Mouse (Mus musculus): ENCODE measurements around the gene Strbp. TPM values are rescaled to one million over a fixed set of nuclear protein-coding genes. Genes with fewer than 3 reads are reported as not detected.
"Not testable (repeated sequence)": the region's sequence is repeated elsewhere in the genome, so short reads cannot be mapped to it uniquely, and the experiment has no call there.

The Strbp gene
- polyA plus RNA-seq, 1 experiment from 2014 or later, result 132 TPM

GRCm38 (mm10) chr2:37516030-37516710 is 187.5 kb downstream of the Strbp start, which contains the start of gene Gpr21:
TSS of gene Gpr21 (plus strand) at chr2:37516332.
- Histone ChIP-seq H3K27me3 (ENCODE audit: control insufficient read depth, insufficient read depth, low read length) (no peaks in the 10 kb centered on the region), H3K4me1 (replicated peaks; ENCODE audit: control insufficient read depth, insufficient read depth, low read length) (peaks cover 34% of the 10 kb centered on the region), H3K4me2 (replicated peaks) (peak within 1 kb of the TSS; percentile 55), H3K36me3 (replicated peaks; ENCODE audit: control insufficient read depth, insufficient read depth) (peaks cover 32% of the 10 kb centered on the region), H3K4me3 (replicated peaks; ENCODE audit: low read length) (peak within 1 kb of the TSS; percentile 29), H3K9ac (peak within 1 kb of the TSS; percentile 54), H3K9me3 (ENCODE audit: control insufficient read depth, low read length) (no peaks in the 10 kb centered on the region), H3K27ac (peak within 1 kb of the TSS; percentile 94)
- DNase-seq (ENCODE audit: low spot score) (peak; percentile 67), ATAC-seq (ENCODE audit: low FRiP score) (peak; percentile 82)
- WGBS, result 14% methylated on average over 11 of the region's 11 CpGs

GRCm38 (mm10) chr2:37511134-37511901 is 192.3 kb downstream of the Strbp start:
- Histone ChIP-seq H3K36me3 (replicated peaks; ENCODE audit: control insufficient read depth, insufficient read depth) (peaks cover 56% of the 10 kb centered on the region), H3K9ac (no peak overlapping the region), H3K27me3 (ENCODE audit: control insufficient read depth, insufficient read depth, low read length) (no peaks in the 10 kb centered on the region), H3K4me3 (replicated peaks; ENCODE audit: low read length) (no peak overlapping the region), H3K27ac (no peak overlapping the region), H3K4me2 (replicated peaks) (no peak overlapping the region), H3K9me3 (ENCODE audit: control insufficient read depth, low read length) (no peaks in the 10 kb centered on the region), H3K4me1 (replicated peaks; ENCODE audit: control insufficient read depth, insufficient read depth, low read length) (peaks cover 14% of the 10 kb centered on the region; the same call in 1 of the 2 replicates)
- DNase-seq (ENCODE audit: low spot score) (no peak), ATAC-seq (ENCODE audit: low FRiP score) (no peak)
- 92% methylated on average over 4 of the region's 4 CpGs for WGBS

GRCm38 (mm10) chr2:37505856-37506255 is 197.8 kb downstream of the Strbp start:
- WGBS, result 94% methylated on average over 2 of the region's 2 CpGs
- not testable (repeated sequence) for ATAC-seq (ENCODE audit: low FRiP score); H3K9ac ChIP-seq; H3K4me1 ChIP-seq (replicated peaks; ENCODE audit: control insufficient read depth, insufficient read depth, low read length); H3K27ac ChIP-seq; H3K27me3 ChIP-seq (ENCODE audit: control insufficient read depth, insufficient read depth, low read length); DNase-seq (ENCODE audit: low spot score); H3K4me2 ChIP-seq (replicated peaks); H3K9me3 ChIP-seq (ENCODE audit: control insufficient read depth, low read length); H3K4me3 ChIP-seq (replicated peaks; ENCODE audit: low read length)
- peaks cover 63% of the 10 kb centered on the region for H3K36me3 ChIP-seq (replicated peaks; ENCODE audit: control insufficient read depth, insufficient read depth)

GRCm38 (mm10) chr2:37497321-37497720 is 206.3 kb downstream of the Strbp start:
- H3K27me3 ChIP-seq (ENCODE audit: control insufficient read depth, insufficient read depth, low read length), result no peaks in the 10 kb centered on the region
- WGBS, result 93% methylated on average over 4 of the region's 4 CpGs
- H3K9me3 ChIP-seq (ENCODE audit: control insufficient read depth, low read length), result no peaks in the 10 kb centered on the region
- no peak for DNase-seq (ENCODE audit: low spot score)
- H3K4me2 ChIP-seq (replicated peaks), result no peak overlapping the region
- peaks cover 79% of the 10 kb centered on the region for H3K36me3 ChIP-seq (replicated peaks; ENCODE audit: control insufficient read depth, insufficient read depth)
- H3K4me1 ChIP-seq (replicated peaks; ENCODE audit: control insufficient read depth, insufficient read depth, low read length), result no peaks in the 10 kb centered on the region
- H3K27ac ChIP-seq, result no peak overlapping the region
- no peak overlapping the region for H3K4me3 ChIP-seq (replicated peaks; ENCODE audit: low read length)
- no peak overlapping the region for H3K9ac ChIP-seq
- no peak for ATAC-seq (ENCODE audit: low FRiP score)

GRCm38 (mm10) chr2:37488956-37489355 is 214.7 kb downstream of the Strbp start:
- Histone ChIP-seq H3K4me2 (replicated peaks) (no peak overlapping the region), H3K27ac (no peak overlapping the region), H3K9ac (no peak overlapping the region), H3K4me1 (replicated peaks; ENCODE audit: control insufficient read depth, insufficient read depth, low read length) (no peaks in the 10 kb centered on the region), H3K9me3 (ENCODE audit: control insufficient read depth, low read length) (no peaks in the 10 kb centered on the region), H3K36me3 (replicated peaks; ENCODE audit: control insufficient read depth, insufficient read depth) (peaks cover 85% of the 10 kb centered on the region), H3K4me3 (replicated peaks; ENCODE audit: low read length) (no peak overlapping the region), H3K27me3 (ENCODE audit: control insufficient read depth, insufficient read depth, low read length) (no peaks in the 10 kb centered on the region)
- no peak for ATAC-seq (ENCODE audit: low FRiP score)
- DNase-seq (ENCODE audit: low spot score), result no peak
- 97% methylated on average over 2 of the region's 2 CpGs for WGBS

GRCm38 (mm10) chr2:37486408-37486807 is 217.3 kb downstream of the Strbp start:
- ATAC-seq (ENCODE audit: low FRiP score) (no peak), DNase-seq (ENCODE audit: low spot score) (no peak)
- H3K4me3 ChIP-seq (replicated peaks; ENCODE audit: low read length), result no peak overlapping the region
- H3K9me3 ChIP-seq (ENCODE audit: control insufficient read depth, low read length), result no peaks in the 10 kb centered on the region
- H3K9ac ChIP-seq, result no peak overlapping the region
- H3K4me1 ChIP-seq (replicated peaks; ENCODE audit: control insufficient read depth, insufficient read depth, low read length), result no peaks in the 10 kb centered on the region
- H3K36me3 ChIP-seq (replicated peaks; ENCODE audit: control insufficient read depth, insufficient read depth), result peaks cover 81% of the 10 kb centered on the region
- H3K27ac ChIP-seq, result no peak overlapping the region
- no peak overlapping the region for H3K4me2 ChIP-seq (replicated peaks)
- H3K27me3 ChIP-seq (ENCODE audit: control insufficient read depth, insufficient read depth, low read length), result no peaks in the 10 kb centered on the region

- H3K4me2 ChIP-seq (replicated peaks), result no peak overlapping the region
- peaks cover 77% of the 10 kb centered on the region for H3K36me3 ChIP-seq (replicated peaks; ENCODE audit: control insufficient read depth, insufficient read depth)
- H3K27me3 ChIP-seq (ENCODE audit: control insufficient read depth, insufficient read depth, low read length), result no peaks in the 10 kb centered on the region
- no peaks in the 10 kb centered on the region for H3K4me1 ChIP-seq (replicated peaks; ENCODE audit: control insufficient read depth, insufficient read depth, low read length)
- no peak overlapping the region for H3K9ac ChIP-seq
- no peaks in the 10 kb centered on the region for H3K9me3 ChIP-seq (ENCODE audit: control insufficient read depth, low read length)
- no peak overlapping the region for H3K4me3 ChIP-seq (replicated peaks; ENCODE audit: low read length)
- ATAC-seq (ENCODE audit: low FRiP score) (no peak), DNase-seq (ENCODE audit: low spot score) (peak; percentile 86)
- 86% methylated on average over 1 of the region's 1 CpGs for WGBS
- H3K27ac ChIP-seq, result no peak overlapping the region
These were observed 218.3 kb downstream of the Strbp start for GRCm38 (mm10) chr2:37485370-37485769.

- no peak overlapping the region for H3K9ac ChIP-seq
- H3K27me3 ChIP-seq (ENCODE audit: control insufficient read depth, insufficient read depth, low read length), result no peaks in the 10 kb centered on the region
- no peaks in the 10 kb centered on the region for H3K9me3 ChIP-seq (ENCODE audit: control insufficient read depth, low read length)
- no peak for ATAC-seq (ENCODE audit: low FRiP score)
- no peak overlapping the region for H3K27ac ChIP-seq
- H3K4me3 ChIP-seq (replicated peaks; ENCODE audit: low read length), result no peak overlapping the region
- no peaks in the 10 kb centered on the region for H3K4me1 ChIP-seq (replicated peaks; ENCODE audit: control insufficient read depth, insufficient read depth, low read length)
- DNase-seq (ENCODE audit: low spot score), result no peak
- 89% methylated on average over 2 of the region's 2 CpGs for WGBS
- no peak overlapping the region for H3K4me2 ChIP-seq (replicated peaks)
- H3K36me3 ChIP-seq (replicated peaks; ENCODE audit: control insufficient read depth, insufficient read depth), result peaks cover 69% of the 10 kb centered on the region
These were observed 219.5 kb downstream of the Strbp start for GRCm38 (mm10) chr2:37484165-37484564.

GRCm38 (mm10) chr2:37480039-37480438 is 223.6 kb downstream of the Strbp start:
- peaks cover 75% of the 10 kb centered on the region for H3K36me3 ChIP-seq (replicated peaks; ENCODE audit: control insufficient read depth, insufficient read depth)
- H3K4me3 ChIP-seq (replicated peaks; ENCODE audit: low read length), result no peak overlapping the region
- ATAC-seq (ENCODE audit: low FRiP score) (no peak), DNase-seq (ENCODE audit: low spot score) (no peak)
- H3K4me1 ChIP-seq (replicated peaks; ENCODE audit: control insufficient read depth, insufficient read depth, low read length), result no peaks in the 10 kb centered on the region
- 0 out of 2 replicates have a peak, but pooled peaks cover 3% of the 10 kb centered on the region for H3K9me3 ChIP-seq (ENCODE audit: control insufficient read depth, low read length)
- no peak overlapping the region for H3K4me2 ChIP-seq (replicated peaks)
- H3K27ac ChIP-seq, result no peak overlapping the region
- no peak overlapping the region for H3K9ac ChIP-seq
- WGBS, result 98% methylated on average over 2 of the region's 2 CpGs
- H3K27me3 ChIP-seq (ENCODE audit: control insufficient read depth, insufficient read depth, low read length), result no peaks in the 10 kb centered on the region

All from hindbrain, embryonic 14.5 days (tissue).